Mouse (Mus musculus): ENCODE measurements around the gene Myom3. TPM values are rescaled to one million over a fixed set of nuclear protein-coding genes. Genes with fewer than 3 reads are reported as not detected.

The Myom3 gene
- polyA plus RNA-seq, 1 experiment: 0.13 TPM

- Histone ChIP-seq H3K4me3 (ENCODE audit: control insufficient read depth, insufficient read depth, low read length) (no peak overlapping the region), H3K27ac (ENCODE audit: control insufficient read depth, insufficient read depth, low read length) (no peak overlapping the region), H3K27me3 (ENCODE audit: control insufficient read depth, insufficient read depth, low read length) (no peaks in the 10 kb centered on the region), H3K36me3 (ENCODE audit: control insufficient read depth, insufficient read depth, low read length) (no peaks in the 10 kb centered on the region), H3K4me1 (replicated peaks; ENCODE audit: control insufficient read depth, insufficient read depth, low read length) (no peaks in the 10 kb centered on the region)
- peak; percentile 33 for DNase-seq
- 34% methylated on average over 12 of the region's 12 CpGs for WGBS
- TF ChIP-seq CTCF (IDR thresholded peaks at IDR 0.05; ENCODE audit: borderline replicate concordance, control insufficient read depth, extremely low read depth, insufficient read depth, low read length, poor library complexity): no peak
- TF ChIP-seq POLR2A (IDR thresholded peaks at IDR 0.05; ENCODE audit: control insufficient read depth, extremely low read depth, insufficient read depth, low read length, poor library complexity): no peak
These were observed 57.5 kb downstream of the Myom3 start for GRCm38 (mm10) chr4:135816905-135817622.

GRCm38 (mm10) chr4:135818366-135818765 is 58.9 kb downstream of the Myom3 start:
- TF ChIP-seq CTCF (IDR thresholded peaks at IDR 0.05; ENCODE audit: borderline replicate concordance, control insufficient read depth, extremely low read depth, insufficient read depth, low read length, poor library complexity): no peak
- no peak for TF ChIP-seq POLR2A (IDR thresholded peaks at IDR 0.05; ENCODE audit: control insufficient read depth, extremely low read depth, insufficient read depth, low read length, poor library complexity)
- Histone ChIP-seq H3K4me1 (replicated peaks; ENCODE audit: control insufficient read depth, insufficient read depth, low read length) (no peaks in the 10 kb centered on the region), H3K4me3 (ENCODE audit: control insufficient read depth, insufficient read depth, low read length) (no peak overlapping the region), H3K27me3 (ENCODE audit: control insufficient read depth, insufficient read depth, low read length) (no peaks in the 10 kb centered on the region), H3K36me3 (ENCODE audit: control insufficient read depth, insufficient read depth, low read length) (no peaks in the 10 kb centered on the region), H3K27ac (ENCODE audit: control insufficient read depth, insufficient read depth, low read length) (no peak overlapping the region)
- no peak for DNase-seq
- 96% methylated on average over 3 of the region's 3 CpGs for WGBS

GRCm38 (mm10) chr4:135819826-135820526 is 60.5 kb downstream of the Myom3 start:
- WGBS: 44% methylated on average over 17 of the region's 17 CpGs
- no peak overlapping the region for H3K27ac ChIP-seq (ENCODE audit: control insufficient read depth, insufficient read depth, low read length)
- no peaks in the 10 kb centered on the region for H3K36me3 ChIP-seq (ENCODE audit: control insufficient read depth, insufficient read depth, low read length)
- H3K27me3 ChIP-seq (ENCODE audit: control insufficient read depth, insufficient read depth, low read length): no peaks in the 10 kb centered on the region
- no peak for DNase-seq
- TF ChIP-seq POLR2A (IDR thresholded peaks at IDR 0.05; ENCODE audit: control insufficient read depth, extremely low read depth, insufficient read depth, low read length, poor library complexity) (no peak), CTCF (IDR thresholded peaks at IDR 0.05; ENCODE audit: borderline replicate concordance, control insufficient read depth, extremely low read depth, insufficient read depth, low read length, poor library complexity) (no peak)
- H3K4me3 ChIP-seq (ENCODE audit: control insufficient read depth, insufficient read depth, low read length): no peak overlapping the region
- no peaks in the 10 kb centered on the region for H3K4me1 ChIP-seq (replicated peaks; ENCODE audit: control insufficient read depth, insufficient read depth, low read length)

- Histone ChIP-seq H3K27me3 (ENCODE audit: control insufficient read depth, insufficient read depth, low read length) (no peaks in the 10 kb centered on the region), H3K4me1 (replicated peaks; ENCODE audit: control insufficient read depth, insufficient read depth, low read length) (no peaks in the 10 kb centered on the region), H3K27ac (ENCODE audit: control insufficient read depth, insufficient read depth, low read length) (no peak overlapping the region), H3K36me3 (ENCODE audit: control insufficient read depth, insufficient read depth, low read length) (no peaks in the 10 kb centered on the region), H3K4me3 (ENCODE audit: control insufficient read depth, insufficient read depth, low read length) (no peak overlapping the region)
- TF ChIP-seq CTCF (IDR thresholded peaks at IDR 0.05; ENCODE audit: borderline replicate concordance, control insufficient read depth, extremely low read depth, insufficient read depth, low read length, poor library complexity) (no peak), POLR2A (IDR thresholded peaks at IDR 0.05; ENCODE audit: control insufficient read depth, extremely low read depth, insufficient read depth, low read length, poor library complexity) (no peak)
- DNase-seq: no peak
- WGBS: 93% methylated on average over 4 of the region's 4 CpGs
These were observed 62.3 kb downstream of the Myom3 start for GRCm38 (mm10) chr4:135821772-135822171.

- WGBS: 91% methylated on average over 2 of the region's 2 CpGs
- peak; percentile 35 for DNase-seq
These were observed 63.8 kb downstream of the Myom3 start for GRCm38 (mm10) chr4:135823298-135823697.

GRCm38 (mm10) chr4:135824254-135824653 is 64.7 kb downstream of the Myom3 start:
- no peaks in the 10 kb centered on the region for H3K36me3 ChIP-seq (ENCODE audit: control insufficient read depth, insufficient read depth, low read length)
- TF ChIP-seq CTCF (IDR thresholded peaks at IDR 0.05; ENCODE audit: borderline replicate concordance, control insufficient read depth, extremely low read depth, insufficient read depth, low read length, poor library complexity) (no peak), POLR2A (IDR thresholded peaks at IDR 0.05; ENCODE audit: control insufficient read depth, extremely low read depth, insufficient read depth, low read length, poor library complexity) (no peak)
- H3K4me3 ChIP-seq (ENCODE audit: control insufficient read depth, insufficient read depth, low read length): no peak overlapping the region

More at GRCm38 (mm10) chr4:135823298-135823697, 63.8 kb downstream of the Myom3 start:
- Histone ChIP-seq H3K27ac (ENCODE audit: control insufficient read depth, insufficient read depth, low read length) (no peak overlapping the region), H3K27me3 (ENCODE audit: control insufficient read depth, insufficient read depth, low read length) (no peaks in the 10 kb centered on the region), H3K4me3 (ENCODE audit: control insufficient read depth, insufficient read depth, low read length) (no peak overlapping the region), H3K4me1 (replicated peaks; ENCODE audit: control insufficient read depth, insufficient read depth, low read length) (no peaks in the 10 kb centered on the region), H3K36me3 (ENCODE audit: control insufficient read depth, insufficient read depth, low read length) (no peaks in the 10 kb centered on the region)
- TF ChIP-seq POLR2A (IDR thresholded peaks at IDR 0.05; ENCODE audit: control insufficient read depth, extremely low read depth, insufficient read depth, low read length, poor library complexity) (no peak), CTCF (IDR thresholded peaks at IDR 0.05; ENCODE audit: borderline replicate concordance, control insufficient read depth, extremely low read depth, insufficient read depth, low read length, poor library complexity) (no peak)

More at GRCm38 (mm10) chr4:135824254-135824653, 64.7 kb downstream of the Myom3 start:
- WGBS: 89% methylated on average over 8 of the region's 8 CpGs
- no peaks in the 10 kb centered on the region for H3K4me1 ChIP-seq (replicated peaks; ENCODE audit: control insufficient read depth, insufficient read depth, low read length)
- H3K27me3 ChIP-seq (ENCODE audit: control insufficient read depth, insufficient read depth, low read length): no peaks in the 10 kb centered on the region
- no peak overlapping the region for H3K27ac ChIP-seq (ENCODE audit: control insufficient read depth, insufficient read depth, low read length)
- DNase-seq: no peak

Measured in thymus, adult 2 months (tissue).